Mouse (Mus musculus): ENCODE data around the gene Setdb1.

Setdb1 gene

GRCm38 (mm10) chr3:95284501-95285281, 72.3 kb downstream of the Setdb1 start:
- TF ChIP-seq GATA4 (IDR thresholded peaks at IDR 0.05; ENCODE audit: insufficient replicate concordance, low read length), result peak; percentile 63; the same call in 1 of the 2 replicates

- TF ChIP-seq GATA4 (IDR thresholded peaks at IDR 0.05; ENCODE audit: insufficient replicate concordance, low read length), result no peak
These were observed 72.9 kb downstream of the Setdb1 start for GRCm38 (mm10) chr3:95284062-95284461.

GRCm38 (mm10) chr3:95283589-95283941, 73.4 kb downstream of the Setdb1 start:
- no peak for TF ChIP-seq GATA4 (IDR thresholded peaks at IDR 0.05; ENCODE audit: insufficient replicate concordance, low read length)

GRCm38 (mm10) chr3:95282865-95283588, 74.0 kb downstream of the Setdb1 start:
- TF ChIP-seq GATA4 (IDR thresholded peaks at IDR 0.05; ENCODE audit: insufficient replicate concordance, low read length), result peak; percentile 35; the same call in 1 of the 2 replicates

GRCm38 (mm10) chr3:95282381-95282864, 74.6 kb downstream of the Setdb1 start:
- no peak for TF ChIP-seq GATA4 (IDR thresholded peaks at IDR 0.05; ENCODE audit: insufficient replicate concordance, low read length)

- TF ChIP-seq GATA4 (IDR thresholded peaks at IDR 0.05; ENCODE audit: insufficient replicate concordance, low read length), result peak; percentile 39; the same call in 1 of the 2 replicates
These were observed 75.5 kb downstream of the Setdb1 start, which contains the start of the genes Mindy1 and Prune1 for GRCm38 (mm10) chr3:95281216-95282126. Mindy1 (plus strand) TSS chr3:95281345. Prune1 (minus strand) TSS chr3:95282076.

GRCm38 (mm10) chr3:95280747-95281146, 76.3 kb downstream of the Setdb1 start:
- TF ChIP-seq GATA4 (IDR thresholded peaks at IDR 0.05; ENCODE audit: insufficient replicate concordance, low read length), result no peak

- peak; percentile 61; the same call in 1 of the 2 replicates for TF ChIP-seq GATA4 (IDR thresholded peaks at IDR 0.05; ENCODE audit: insufficient replicate concordance, low read length)
These were observed 79.9 kb downstream of the Setdb1 start for GRCm38 (mm10) chr3:95277149-95277551.

GRCm38 (mm10) chr3:95276428-95276934, 80.5 kb downstream of the Setdb1 start:
- no peak for TF ChIP-seq GATA4 (IDR thresholded peaks at IDR 0.05; ENCODE audit: insufficient replicate concordance, low read length)

GRCm38 (mm10) chr3:95275161-95275560, 81.8 kb downstream of the Setdb1 start:
- TF ChIP-seq GATA4 (IDR thresholded peaks at IDR 0.05; ENCODE audit: insufficient replicate concordance, low read length), result no peak

GRCm38 (mm10) chr3:95274453-95274852, 82.5 kb downstream of the Setdb1 start:
- no peak for TF ChIP-seq GATA4 (IDR thresholded peaks at IDR 0.05; ENCODE audit: insufficient replicate concordance, low read length)
